Mouse (Mus musculus) ES-Bruce4 (cell line): ENCODE results near the gene Oxct1. TPM values are rescaled to one million over a fixed set of nuclear protein-coding genes. Genes with fewer than 3 reads are reported as not detected.
A peak's percentile ranks its signal among the peaks of the same experiment; 100 is the strongest.

Experiments used
- H3K27ac ChIP-seq: 2 replicates; pipeline ENCODE4 v1.5.1; 2012; ENCODE audit warnings: low read length, inconsistent platforms; ENCODE audit not compliant: insufficient read depth
- H3K27me3 ChIP-seq: 2 replicates; pipeline ENCODE4 v1.6.1; 2012; ENCODE audit warnings: mild to moderate bottlenecking, low read length, inconsistent platforms; ENCODE audit not compliant: control insufficient read depth, poor library complexity, insufficient read depth, severe bottlenecking
- H3K36me3 ChIP-seq: 2 replicates; pipeline ENCODE4 v1.6.1; 2012; ENCODE audit warnings: inconsistent platforms, mild to moderate bottlenecking, low read length, moderate library complexity; ENCODE audit not compliant: control insufficient read depth, poor library complexity, insufficient read depth, severe bottlenecking
- H3K4me1 ChIP-seq: one replicate; pipeline ENCODE4 v1.8.1; 2011; ENCODE audit warnings: low read length; ENCODE audit not compliant: control insufficient read depth, insufficient read depth
- H3K4me3 ChIP-seq: 2 replicates; pipeline ENCODE4 v1.5.1; 2011; ENCODE audit warnings: low read depth, mild to moderate bottlenecking, low read length
- H3K9ac ChIP-seq: 2 replicates; pipeline ENCODE4 v1.6.1; 2012; ENCODE audit warnings: low read depth, mild to moderate bottlenecking, inconsistent platforms; ENCODE audit not compliant: poor library complexity, severe bottlenecking
- H3K9me3 ChIP-seq: replicated peaks from 2 replicates; pipeline ENCODE4 v1.6.1; 2012; ENCODE audit warnings: mild to moderate bottlenecking, low read length, inconsistent platforms; ENCODE audit not compliant: control insufficient read depth, poor library complexity, insufficient read depth, severe bottlenecking
- CTCF ChIP-seq: IDR thresholded peaks from one replicate; pipeline ENCODE4 v1.8.1; 2011; ENCODE audit warnings: low read depth, low read length
- EP300 ChIP-seq: IDR thresholded peaks from 2 replicates; pipeline ENCODE4 v1.6.1; 2011; ENCODE audit warnings: low read depth, low read length; ENCODE audit not compliant: insufficient read depth
- POLR2A ChIP-seq: IDR thresholded peaks from one replicate; pipeline ENCODE4 v1.8.1; 2011; ENCODE audit warnings: low read length; ENCODE audit not compliant: insufficient read depth
- polyA plus RNA-seq: library from polyadenylated mRNA; stranded (reverse); fragments of >200 nt; gene quantifications from 2 replicates; pipeline ENCODE4 v1.2.4, GENCODE M21; 2011; ENCODE audit warnings: low read depth; ENCODE audit not compliant: missing spikeins, insufficient read depth, insufficient read length

Oxct1 gene
- polyA plus RNA-seq, 1 experiment = 31.9 TPM

GRCm38 (mm10) chr15:4042423-4042822 lies 16.2 kb downstream of the Oxct1 start:
- Histone ChIP-seq H3K27ac (no peak overlapping the region), H3K9ac (no peak overlapping the region), H3K4me3 (no peak overlapping the region), H3K36me3 (no peaks in the 10 kb centered on the region), H3K4me1 (no peaks in the 10 kb centered on the region), H3K27me3 (no peaks in the 10 kb centered on the region), H3K9me3 (no peaks in the 10 kb centered on the region; the same call in 1 of the 2 replicates)
- TF ChIP-seq CTCF (no peak), EP300 (no peak), POLR2A (no peak)

GRCm38 (mm10) chr15:4043032-4043471 lies 16.9 kb downstream of the Oxct1 start:
- Histone ChIP-seq H3K4me1 (no peaks in the 10 kb centered on the region), H3K4me3 (no peak overlapping the region), H3K27me3 (no peaks in the 10 kb centered on the region), H3K9me3 (no peaks in the 10 kb centered on the region; the same call in 1 of the 2 replicates), H3K27ac (no peak overlapping the region), H3K36me3 (no peaks in the 10 kb centered on the region), H3K9ac (no peak overlapping the region)
- no peak for TF ChIP-seq POLR2A
- no peak for TF ChIP-seq CTCF
- TF ChIP-seq EP300 = no peak

DNA sequence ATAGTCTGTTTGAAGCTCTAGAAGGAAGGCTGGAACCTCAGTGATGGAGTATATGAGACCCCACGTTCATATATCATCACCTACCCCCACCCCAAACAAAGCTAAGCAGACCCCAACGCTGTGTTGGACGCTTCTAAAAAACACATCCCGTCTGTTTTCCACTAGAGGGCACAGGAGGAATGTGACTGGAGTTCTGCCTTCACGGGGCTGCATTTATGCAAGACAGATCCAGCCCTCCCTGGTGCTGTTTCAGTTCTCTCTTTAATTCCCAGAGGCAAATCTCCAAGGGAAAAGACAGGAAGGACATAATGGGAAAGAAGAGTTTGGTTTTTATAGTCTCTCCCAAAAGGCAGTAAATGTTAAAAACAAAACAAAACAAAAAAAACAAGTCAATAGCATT lies 30.4 kb downstream of the Oxct1 start:
- Histone ChIP-seq H3K27me3 (no peaks in the 10 kb centered on the region), H3K9ac (no peak overlapping the region), H3K4me1 (no peaks in the 10 kb centered on the region), H3K4me3 (no peak overlapping the region), H3K36me3 (peaks cover 4% of the 10 kb centered on the region), H3K27ac (no peak overlapping the region), H3K9me3 (no peaks in the 10 kb centered on the region)
- no peak for TF ChIP-seq POLR2A
- TF ChIP-seq CTCF = peak; percentile 34

GRCm38 (mm10) chr15:4063574-4063973 lies 37.4 kb downstream of the Oxct1 start:
- Histone ChIP-seq H3K9ac (no peak overlapping the region), H3K9me3 (no peaks in the 10 kb centered on the region), H3K27me3 (no peaks in the 10 kb centered on the region), H3K4me1 (no peaks in the 10 kb centered on the region), H3K36me3 (peaks cover 7% of the 10 kb centered on the region), H3K4me3 (no peak overlapping the region), H3K27ac (no peak overlapping the region)
- no peak for TF ChIP-seq CTCF
- TF ChIP-seq EP300 = no peak
- TF ChIP-seq POLR2A = no peak

DNA sequence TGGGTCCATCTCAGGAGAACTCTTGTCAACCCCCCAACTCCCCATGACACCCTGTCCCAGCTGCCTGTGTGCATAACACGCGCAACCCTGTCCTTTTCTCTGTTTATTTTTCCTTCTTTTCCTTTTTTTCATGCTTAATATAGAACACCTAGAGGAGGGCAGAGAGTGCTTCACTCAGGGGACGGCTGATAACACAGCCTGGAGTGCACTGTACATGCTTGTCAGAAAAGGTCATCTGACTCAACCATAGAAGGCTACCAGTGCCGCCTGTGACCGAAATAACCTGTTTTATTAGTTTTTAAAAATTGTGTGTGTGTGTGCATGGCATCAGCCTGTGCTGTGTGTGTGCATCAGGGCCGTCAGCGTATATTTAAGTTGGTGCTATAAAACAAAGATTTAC lies 37.8 kb downstream of the Oxct1 start:
- Histone ChIP-seq H3K27ac (no peak overlapping the region), H3K27me3 (no peaks in the 10 kb centered on the region), H3K4me1 (no peaks in the 10 kb centered on the region), H3K9ac (no peak overlapping the region), H3K36me3 (peaks cover 7% of the 10 kb centered on the region), H3K4me3 (no peak overlapping the region), H3K9me3 (no peaks in the 10 kb centered on the region)
- TF ChIP-seq POLR2A (no peak), CTCF (no peak), EP300 (no peak)

GRCm38 (mm10) chr15:4064694-4065093 lies 38.5 kb downstream of the Oxct1 start:
- Histone ChIP-seq H3K9me3 (no peaks in the 10 kb centered on the region), H3K36me3 (peaks cover 7% of the 10 kb centered on the region), H3K27ac (no peak overlapping the region), H3K27me3 (no peaks in the 10 kb centered on the region), H3K9ac (no peak overlapping the region), H3K4me1 (no peaks in the 10 kb centered on the region), H3K4me3 (no peak overlapping the region)
- TF ChIP-seq EP300 = no peak
- TF ChIP-seq POLR2A = no peak
- no peak for TF ChIP-seq CTCF
